Mouse (Mus musculus): Measurements from ENCODE around the gene Tspan33. TPM values are rescaled to one million over a fixed set of nuclear protein-coding genes. Genes with fewer than 3 reads are reported as not detected.
"Not testable (repeated sequence)": the region's sequence is repeated elsewhere in the genome, so short reads cannot be mapped to it uniquely, and the experiment has no call there.

Tspan33 gene
- polyA plus RNA-seq, 1 experiment from 2014 or later = 19.0 TPM

DNA sequence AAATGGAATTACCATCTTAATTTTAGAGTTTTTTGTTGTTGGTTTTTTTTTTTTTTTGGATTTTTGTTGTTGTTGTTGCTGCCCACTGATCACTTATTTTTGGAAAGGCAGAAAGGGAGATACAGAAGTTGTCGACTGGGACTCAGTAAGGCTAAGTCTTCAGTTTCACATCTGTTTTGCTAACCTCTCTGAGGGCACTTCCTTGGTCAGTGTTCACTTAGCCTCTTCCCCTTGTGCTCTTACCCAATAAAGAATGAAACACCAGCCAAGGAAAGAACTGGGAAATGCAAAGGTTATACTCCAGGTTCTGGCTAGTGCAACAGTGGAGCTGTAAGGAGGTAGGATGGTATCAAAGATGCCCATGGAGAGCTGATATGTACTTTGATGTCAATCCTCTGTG, 35.5 kb downstream of the Tspan33 start:
- Histone ChIP-seq H3K27me3 (no peaks in the 10 kb centered on the region), H3K36me3 (no peaks in the 10 kb centered on the region), H3K9me3 (replicated peaks) (no peaks in the 10 kb centered on the region), H3K4me3 (replicated peaks) (no peak overlapping the region), H3K4me2 (no peak overlapping the region), H3K9ac (no peak overlapping the region), H3K27ac (no peak overlapping the region), H3K4me1 (peaks cover 2% of the 10 kb centered on the region; the same call in 1 of the 2 replicates)
- 39% methylated on average over 1 of the region's 1 CpGs for WGBS
- no peak for ATAC-seq (replicated peaks; ENCODE audit: low FRiP score)

DNA sequence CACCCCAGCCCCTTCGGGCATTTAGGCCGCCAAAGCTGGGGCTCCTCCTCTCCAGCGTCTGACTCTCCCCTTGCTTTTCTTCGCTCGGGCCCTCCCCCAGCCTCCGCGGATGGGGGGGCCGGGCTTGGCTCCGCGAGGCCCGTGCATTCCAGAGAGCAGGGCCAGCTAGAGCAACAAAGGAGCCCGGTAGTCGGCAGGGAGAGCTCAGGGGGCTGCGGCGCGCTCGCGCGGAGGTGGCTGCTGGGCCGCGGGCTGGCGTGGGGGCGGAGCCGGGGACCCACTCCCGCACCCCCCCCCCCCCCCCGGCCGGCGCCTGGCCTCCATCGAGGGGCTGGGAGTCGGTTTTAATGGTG, 41.3 kb downstream of the Tspan33 start, which contains the start of gene Smo:
Gene Smo (plus strand): TSS at position 168 of the 353 bp plus-strand sequence.
- H3K4me1 ChIP-seq = peaks cover 29% of the 10 kb centered on the region
- peaks cover 11% of the 10 kb centered on the region for H3K36me3 ChIP-seq
- peak; percentile 98 for ATAC-seq (replicated peaks; ENCODE audit: low FRiP score)
- under 1% methylated on average over 26 of the region's 30 CpGs for WGBS
- peak within 1 kb of the TSS; percentile 91 for H3K4me3 ChIP-seq (replicated peaks)
- H3K27ac ChIP-seq = peak within 1 kb of the TSS; percentile 94
- H3K27me3 ChIP-seq = no peaks in the 10 kb centered on the region
- peak within 1 kb of the TSS; percentile 76 for H3K4me2 ChIP-seq
- no peaks in the 10 kb centered on the region for H3K9me3 ChIP-seq (replicated peaks)
- peak within 1 kb of the TSS; percentile 99 for H3K9ac ChIP-seq

DNA sequence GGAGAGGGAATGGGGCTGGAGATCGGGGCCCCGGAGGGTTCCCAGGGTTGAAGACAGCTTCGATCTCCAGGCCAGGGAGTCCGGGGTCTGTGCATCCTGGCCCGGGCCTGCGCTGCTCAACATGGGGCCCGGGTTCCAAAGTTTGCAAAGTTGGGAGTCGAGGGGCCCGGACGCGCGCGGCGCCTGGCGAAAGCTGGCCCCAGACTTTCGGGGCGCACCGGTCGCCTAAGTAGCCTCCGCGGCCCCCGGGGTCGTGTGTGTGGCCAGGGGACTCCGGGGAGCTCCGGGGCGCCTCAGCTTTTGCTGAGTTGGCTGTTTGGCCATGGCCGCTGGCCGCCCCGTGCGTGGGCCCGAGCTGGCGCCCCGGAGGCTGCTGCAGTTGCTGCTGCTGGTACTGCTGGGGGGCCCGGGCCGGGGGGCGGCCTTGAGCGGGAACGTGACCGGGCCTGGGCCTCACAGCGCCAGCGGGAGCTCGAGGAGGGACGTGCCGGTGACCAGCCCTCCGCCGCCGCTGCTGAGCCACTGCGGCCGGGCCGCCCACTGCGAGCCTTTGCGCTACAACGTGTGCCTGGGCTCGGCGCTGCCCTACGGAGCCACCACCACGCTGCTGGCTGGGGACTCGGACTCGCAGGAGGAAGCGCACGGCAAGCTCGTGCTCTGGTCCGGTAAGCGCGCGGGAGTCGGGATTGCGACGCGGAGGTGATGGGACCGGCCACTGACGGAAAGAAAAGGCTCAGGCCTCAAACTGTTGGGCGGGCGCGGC, 41.8 kb downstream of the Tspan33 start:
- under 1% methylated on average over 75 of the region's 75 CpGs for WGBS
- Histone ChIP-seq H3K9ac (peak overlapping the region; percentile 99), H3K4me1 (peaks cover 31% of the 10 kb centered on the region), H3K4me2 (peak overlapping the region; percentile 76), H3K27ac (peak overlapping the region; percentile 94), H3K27me3 (no peaks in the 10 kb centered on the region), H3K36me3 (peaks cover 11% of the 10 kb centered on the region), H3K9me3 (replicated peaks) (no peaks in the 10 kb centered on the region), H3K4me3 (replicated peaks) (peak overlapping the region; percentile 91)
- peak; percentile 89 for ATAC-seq (replicated peaks; ENCODE audit: low FRiP score)

DNA sequence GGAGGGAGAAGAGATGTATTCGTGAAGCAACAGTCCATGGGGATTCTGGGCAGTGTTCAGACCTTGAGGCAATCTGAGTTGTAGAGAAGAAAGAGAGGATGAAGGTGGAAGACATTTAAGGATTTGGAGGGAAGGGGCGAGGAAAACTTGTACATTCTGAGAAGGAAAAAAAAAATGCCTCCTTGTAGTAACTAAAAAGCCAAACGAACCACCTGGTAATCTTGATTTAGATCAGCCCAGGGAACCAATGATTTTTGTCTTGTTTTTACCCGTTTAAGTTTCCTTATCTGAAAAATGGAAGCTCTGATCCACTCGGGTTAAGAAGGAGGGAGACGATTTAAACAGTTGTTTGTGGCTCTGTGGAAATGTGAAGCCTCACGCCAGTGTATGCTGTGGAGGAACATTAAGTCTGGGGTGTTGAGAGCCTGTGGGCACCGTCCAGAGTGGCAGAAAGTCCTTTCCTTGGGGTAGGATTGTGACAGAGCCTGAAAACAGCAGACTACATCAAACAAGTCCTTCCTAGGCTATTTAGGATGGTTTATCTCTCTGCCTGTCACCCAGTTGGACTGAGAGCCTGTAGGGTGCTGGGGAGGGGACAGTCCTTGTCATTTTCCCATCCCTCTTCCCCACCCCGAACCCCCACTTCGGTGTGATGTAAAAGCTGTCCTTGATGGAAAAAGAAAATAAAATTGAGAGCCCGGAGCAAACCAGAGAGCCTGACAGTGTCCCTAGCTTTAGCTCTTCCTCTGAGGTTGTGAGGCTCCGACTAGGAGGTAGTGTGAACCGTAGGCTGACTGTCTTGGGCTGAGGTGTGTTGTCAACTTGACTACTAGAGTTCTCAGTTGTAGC, 42.8 kb downstream of the Tspan33 start:
- H3K4me3 ChIP-seq (replicated peaks) = peak overlapping the region; percentile 91
- H3K4me2 ChIP-seq = peak overlapping the region; percentile 76
- H3K27ac ChIP-seq = peak overlapping the region; percentile 94
- H3K4me1 ChIP-seq = peaks cover 31% of the 10 kb centered on the region
- H3K9me3 ChIP-seq (replicated peaks) = no peaks in the 10 kb centered on the region
- WGBS = 10% methylated on average over 13 of the region's 13 CpGs
- no peaks in the 10 kb centered on the region for H3K27me3 ChIP-seq
- H3K36me3 ChIP-seq = peaks cover 11% of the 10 kb centered on the region
- ATAC-seq (replicated peaks; ENCODE audit: low FRiP score) = no peak
- peak overlapping the region; percentile 99 for H3K9ac ChIP-seq

DNA sequence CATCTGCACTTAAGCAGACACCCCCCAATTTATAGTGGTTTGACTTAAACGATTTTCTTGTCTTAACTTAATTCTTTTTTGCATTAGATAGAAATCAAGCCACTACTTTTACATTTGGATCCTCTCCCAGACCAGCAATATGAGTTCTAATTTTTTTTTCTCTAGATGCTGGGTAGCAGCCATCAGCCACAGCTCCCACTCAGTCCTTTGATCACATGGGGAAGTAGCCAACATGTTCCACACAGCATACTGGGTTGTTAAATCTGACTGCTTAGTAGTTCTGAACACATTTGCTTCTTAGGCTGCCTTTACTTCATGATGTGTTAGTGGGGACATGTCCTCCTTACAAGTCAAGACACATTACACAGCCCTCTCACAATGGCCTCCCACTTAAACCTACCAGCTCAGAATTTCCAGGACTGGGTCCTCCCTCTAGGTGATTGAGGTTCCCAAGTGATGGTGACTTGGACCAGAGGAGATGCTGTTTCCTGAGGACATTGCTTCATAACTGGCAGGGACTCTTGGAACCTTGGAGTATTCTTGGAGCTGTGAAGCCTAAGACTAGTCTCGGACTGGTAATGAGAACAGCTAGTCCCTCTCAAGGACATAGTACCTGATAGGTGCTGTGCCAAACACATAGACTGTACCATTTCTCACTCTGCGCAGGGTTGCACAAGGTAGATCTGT, 57.6 kb downstream of the Tspan33 start:
- H3K9me3 ChIP-seq (replicated peaks) = peaks cover 5% of the 10 kb centered on the region; the same call in 1 of the 2 replicates
- H3K36me3 ChIP-seq = peaks cover 48% of the 10 kb centered on the region
- H3K27me3 ChIP-seq = no peaks in the 10 kb centered on the region
- 88% methylated on average over 3 of the region's 3 CpGs for WGBS
- H3K9ac ChIP-seq = no peak overlapping the region
- H3K27ac ChIP-seq = no peak overlapping the region
- no peaks in the 10 kb centered on the region for H3K4me1 ChIP-seq
- ATAC-seq (replicated peaks; ENCODE audit: low FRiP score) = no peak
- H3K4me2 ChIP-seq = no peak overlapping the region
- H3K4me3 ChIP-seq (replicated peaks) = no peak overlapping the region

DNA sequence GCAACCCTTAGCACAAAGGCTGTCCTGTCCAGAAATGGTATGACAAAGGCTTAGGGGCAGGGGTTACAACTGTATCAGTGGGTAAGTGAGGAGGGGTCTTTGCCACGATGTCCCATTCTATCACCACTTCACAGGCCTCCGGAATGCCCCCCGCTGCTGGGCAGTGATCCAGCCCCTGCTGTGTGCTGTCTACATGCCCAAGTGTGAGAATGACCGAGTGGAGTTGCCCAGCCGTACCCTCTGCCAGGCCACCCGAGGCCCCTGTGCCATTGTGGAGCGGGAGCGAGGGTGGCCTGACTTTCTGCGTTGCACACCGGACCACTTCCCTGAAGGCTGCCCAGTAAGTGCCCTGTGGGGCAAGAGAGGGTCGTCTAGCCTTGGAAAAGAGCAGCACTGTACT, 59.3 kb downstream of the Tspan33 start:
- WGBS = 96% methylated on average over 11 of the region's 11 CpGs
- Histone ChIP-seq H3K27me3 (no peaks in the 10 kb centered on the region), H3K9me3 (replicated peaks) (peaks cover 2% of the 10 kb centered on the region; the same call in 1 of the 2 replicates), H3K27ac (no peak overlapping the region), H3K36me3 (peaks cover 65% of the 10 kb centered on the region), H3K4me2 (no peak overlapping the region), H3K4me1 (no peaks in the 10 kb centered on the region), H3K4me3 (replicated peaks) (no peak overlapping the region), H3K9ac (no peak overlapping the region)
- ATAC-seq (replicated peaks; ENCODE audit: low FRiP score) = no peak

DNA sequence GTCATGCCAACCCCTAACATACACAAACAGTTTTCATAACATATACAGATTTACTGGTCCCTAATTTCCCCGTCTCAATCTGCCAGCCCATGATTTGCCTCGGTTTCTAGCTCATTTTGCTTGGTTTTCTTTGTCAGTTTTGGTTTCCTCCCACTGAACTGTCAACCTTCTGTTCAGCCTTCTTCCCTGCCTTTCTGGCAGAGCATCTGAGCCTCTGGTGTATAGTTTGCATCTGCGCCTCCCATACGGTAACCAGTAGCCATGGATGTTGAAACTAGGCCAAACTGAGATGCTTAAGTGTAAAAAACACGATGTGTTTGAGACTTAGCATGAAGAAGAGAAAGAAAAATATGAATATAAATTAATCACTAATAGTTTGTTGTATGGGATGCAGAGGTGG, 62.0 kb downstream of the Tspan33 start:
- Histone ChIP-seq H3K9ac (no peak overlapping the region), H3K9me3 (replicated peaks) (no peaks in the 10 kb centered on the region), H3K36me3 (peaks cover 81% of the 10 kb centered on the region), H3K27me3 (no peaks in the 10 kb centered on the region), H3K4me1 (no peaks in the 10 kb centered on the region), H3K4me2 (no peak overlapping the region), H3K27ac (no peak overlapping the region), H3K4me3 (replicated peaks) (no peak overlapping the region)
- 86% methylated on average over 5 of the region's 5 CpGs for WGBS
- ATAC-seq (replicated peaks; ENCODE audit: low FRiP score) = no peak

DNA sequence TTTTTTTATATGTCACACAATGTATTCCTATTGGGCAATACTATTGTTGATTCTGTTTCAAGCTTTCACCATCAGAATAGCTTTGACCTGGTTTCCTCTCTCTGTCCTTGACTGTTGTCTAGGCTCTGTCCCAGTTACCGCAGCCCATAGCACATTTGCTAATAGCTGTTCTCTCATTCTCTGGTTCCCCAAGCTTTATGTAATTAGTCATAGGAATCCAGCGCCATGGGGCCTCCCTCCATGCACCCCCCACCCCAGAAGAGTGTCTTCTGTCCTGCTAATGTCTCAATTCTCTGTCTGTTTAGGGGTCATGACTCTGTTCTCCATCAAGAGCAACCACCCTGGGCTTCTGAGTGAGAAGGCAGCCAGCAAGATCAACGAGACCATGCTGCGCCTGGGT, 62.5 kb downstream of the Tspan33 start:
- Histone ChIP-seq H3K36me3 (peaks cover 80% of the 10 kb centered on the region), H3K27me3 (no peaks in the 10 kb centered on the region), H3K4me3 (replicated peaks) (no peak overlapping the region), H3K9ac (no peak overlapping the region), H3K4me2 (no peak overlapping the region), H3K27ac (no peak overlapping the region), H3K4me1 (no peaks in the 10 kb centered on the region), H3K9me3 (replicated peaks) (no peaks in the 10 kb centered on the region)
- WGBS = 90% methylated on average over 4 of the region's 4 CpGs
- ATAC-seq (replicated peaks; ENCODE audit: low FRiP score) = no peak

DNA sequence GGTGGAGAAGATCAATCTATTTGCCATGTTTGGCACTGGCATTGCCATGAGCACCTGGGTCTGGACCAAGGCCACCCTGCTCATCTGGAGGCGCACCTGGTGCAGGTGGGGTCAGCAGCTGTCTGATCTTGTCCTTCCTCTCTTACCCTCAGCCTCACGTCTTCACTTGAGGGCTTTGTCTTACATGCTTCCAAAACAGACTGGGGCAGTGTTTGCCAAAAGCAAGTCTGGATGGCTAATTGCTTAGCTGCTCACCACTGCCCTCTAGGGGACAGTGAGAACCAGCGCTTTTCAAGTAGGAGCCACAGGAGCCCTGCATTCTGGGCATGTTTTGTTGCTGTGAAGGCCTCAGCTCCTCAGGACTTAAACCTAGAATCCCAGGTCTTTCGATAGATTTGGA, 64.4 kb downstream of the Tspan33 start:
- peak; percentile 49 for ATAC-seq (replicated peaks; ENCODE audit: low FRiP score)
- Histone ChIP-seq H3K27ac (no peak overlapping the region), H3K9ac (no peak overlapping the region), H3K4me2 (no peak overlapping the region), H3K9me3 (replicated peaks) (no peaks in the 10 kb centered on the region), H3K27me3 (no peaks in the 10 kb centered on the region), H3K36me3 (peaks cover 85% of the 10 kb centered on the region), H3K4me1 (no peaks in the 10 kb centered on the region), H3K4me3 (replicated peaks) (no peak overlapping the region)
- 51% methylated on average over 4 of the region's 4 CpGs for WGBS

DNA sequence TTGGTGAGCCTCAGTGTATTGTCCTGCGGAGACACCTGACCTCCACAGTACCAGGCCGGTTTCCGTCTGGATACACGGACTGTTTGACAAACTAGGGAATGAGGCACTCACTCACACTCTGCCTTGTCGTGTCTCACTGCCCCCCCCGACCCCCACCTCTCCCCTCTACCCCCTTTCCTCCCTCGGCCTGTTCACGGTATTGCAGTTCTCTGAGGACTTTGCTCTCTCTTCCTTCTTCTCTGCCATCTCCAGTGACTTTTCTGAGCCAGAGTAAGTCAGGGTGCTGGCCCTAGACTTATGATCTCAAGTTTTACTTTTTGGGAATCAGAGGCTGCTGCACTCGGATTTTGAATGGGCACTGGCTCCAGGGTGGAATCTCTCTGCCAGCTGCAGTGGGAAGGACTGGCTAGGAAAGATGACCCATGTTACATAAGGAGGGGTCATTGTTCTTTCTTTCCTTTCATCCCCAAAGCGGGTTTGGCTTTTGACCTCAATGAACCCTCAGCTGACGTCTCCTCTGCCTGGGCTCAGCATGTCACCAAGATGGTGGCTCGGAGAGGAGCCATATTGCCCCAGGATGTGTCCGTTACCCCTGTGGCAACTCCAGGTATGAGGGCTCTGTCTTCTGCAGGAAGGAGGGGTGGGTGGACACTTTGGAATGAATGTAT, 65.1 kb downstream of the Tspan33 start:
- no peak for ATAC-seq (replicated peaks; ENCODE audit: low FRiP score)
- H3K36me3 ChIP-seq = peaks cover 77% of the 10 kb centered on the region
- 85% methylated on average over 13 of the region's 13 CpGs for WGBS

DNA sequence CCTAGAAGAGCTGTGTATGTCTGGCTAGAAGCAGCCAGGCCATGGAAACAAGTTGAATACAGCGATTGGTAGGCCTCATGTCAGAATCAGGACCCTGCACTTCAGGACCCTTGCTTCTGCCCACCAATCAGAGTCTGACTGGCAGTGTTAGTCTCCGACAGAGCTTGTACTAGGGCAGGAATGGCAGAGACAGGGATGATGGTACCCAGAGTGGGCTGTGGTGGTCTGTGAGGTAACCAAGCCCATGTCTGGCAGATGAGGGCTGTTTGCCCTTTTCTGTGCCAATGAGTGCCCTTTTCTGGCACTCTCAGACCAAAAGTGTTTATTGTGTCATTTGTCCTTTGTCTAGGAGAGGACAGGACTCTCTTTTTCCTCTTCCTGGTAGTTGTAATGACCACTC, 66.4 kb downstream of the Tspan33 start:
- H3K9ac ChIP-seq; H3K27me3 ChIP-seq; H3K27ac ChIP-seq; H3K4me3 ChIP-seq (replicated peaks); ATAC-seq (replicated peaks; ENCODE audit: low FRiP score); H3K4me2 ChIP-seq; H3K9me3 ChIP-seq (replicated peaks); H3K4me1 ChIP-seq: not testable (repeated sequence)
- whole genome bisulfite sequencing = 94% methylated on average over 2 of the region's 2 CpGs
- H3K36me3 ChIP-seq = peaks cover 65% of the 10 kb centered on the region

More for the DNA sequence above, 65.1 kb downstream of the Tspan33 start:
- no peak overlapping the region for H3K4me3 ChIP-seq (replicated peaks)
- no peaks in the 10 kb centered on the region for H3K4me1 ChIP-seq
- no peak overlapping the region for H3K27ac ChIP-seq
- no peak overlapping the region for H3K9ac ChIP-seq
- H3K9me3 ChIP-seq (replicated peaks) = no peaks in the 10 kb centered on the region
- no peak overlapping the region for H3K4me2 ChIP-seq
- no peaks in the 10 kb centered on the region for H3K27me3 ChIP-seq

Data from kidney, embryonic 15.5 days (tissue).